Mouse (Mus musculus) small intestine, adult 2 months (tissue): ENCODE results near the gene Lgals7. TPM values are rescaled to one million over a fixed set of nuclear protein-coding genes. Genes with fewer than 3 reads are reported as not detected.

Source experiments
- H3K27ac ChIP-seq: fragments of 200-500 bp; 2 replicates; pipeline ENCODE4 v1.5.1; 2012; ENCODE audit warnings: low read depth, low read length, control low read depth, inconsistent platforms; ENCODE audit not compliant: insufficient read depth
- H3K27me3 ChIP-seq: fragments of 200-500 bp; 2 replicates; pipeline ENCODE4 v1.6.1; 2012; ENCODE audit warnings: mild to moderate bottlenecking, moderate library complexity, low read length, inconsistent platforms; ENCODE audit not compliant: control insufficient read depth, insufficient read depth
- H3K36me3 ChIP-seq: fragments of 200-500 bp; 2 replicates; pipeline ENCODE4 v1.6.1; 2012; ENCODE audit warnings: mild to moderate bottlenecking, low read length, control low read depth, inconsistent platforms; ENCODE audit not compliant: control insufficient read depth, insufficient read depth
- H3K4me1 ChIP-seq: fragments of 200-500 bp; 2 replicates; pipeline ENCODE4 v1.6.1; 2012; ENCODE audit warnings: low read length, inconsistent platforms, mixed read lengths; ENCODE audit not compliant: control insufficient read depth, insufficient read depth, insufficient read length
- H3K4me3 ChIP-seq: fragments of 200-500 bp; 2 replicates; pipeline ENCODE4 v1.5.1; 2012; ENCODE audit warnings: low read depth, mild to moderate bottlenecking, control low read depth, inconsistent platforms, low read length, moderate library complexity
- CTCF ChIP-seq: fragments of 200-500 bp; IDR thresholded peaks from 2 replicates; pipeline ENCODE4 v1.5.1; 2012; ENCODE audit warnings: low read depth, mild to moderate bottlenecking, control low read depth, inconsistent platforms, low read length, moderate library complexity, mixed read lengths; ENCODE audit not compliant: insufficient replicate concordance, insufficient read length; ENCODE audit errors: extremely low read depth
- POLR2A ChIP-seq: fragments of 200-500 bp; IDR thresholded peaks from 2 replicates; pipeline ENCODE4 v1.6.1; 2012; ENCODE audit warnings: low read depth, mild to moderate bottlenecking, control low read depth, inconsistent platforms, low read length, moderate library complexity
- WGBS: fragments of 180-500 bp; shearing (Covaris S2); methylation state at CpG from one replicate; pipeline ENCODE4 v1.1.7; 2018; 5-methylcytosine and 5-hydroxymethylcytosine counted together
- polyA plus RNA-seq: library from polyadenylated mRNA; depleted of rRNA; stranded (reverse); fragments of >200 nt; gene quantifications from 2 replicates; pipeline ENCODE4 v1.2.3, GENCODE M21; 2012

Gene Lgals7
- polyA plus RNA-seq, 1 experiment = not detected

- Histone ChIP-seq H3K27me3 (no peaks in the 10 kb centered on the region), H3K27ac (peak overlapping the region; percentile 80), H3K4me1 (peaks cover 20% of the 10 kb centered on the region; the same call in 1 of the 2 replicates), H3K4me3 (no peak overlapping the region), H3K36me3 (no peaks in the 10 kb centered on the region)
- no peak for TF ChIP-seq POLR2A
- TF ChIP-seq CTCF = no peak
- WGBS = 42% methylated on average over 4 of the region's 4 CpGs
Observed at GRCm38 (mm10) chr7:28850642-28851041, 13.0 kb upstream of the Lgals7 start.

- 91% methylated on average over 2 of the region's 2 CpGs for WGBS
- no peak for TF ChIP-seq CTCF
- TF ChIP-seq POLR2A = no peak
- H3K4me3 ChIP-seq = no peak overlapping the region
- H3K36me3 ChIP-seq = no peaks in the 10 kb centered on the region
- H3K27me3 ChIP-seq = no peaks in the 10 kb centered on the region
- no peak overlapping the region for H3K27ac ChIP-seq
- H3K4me1 ChIP-seq = peaks cover 5% of the 10 kb centered on the region
Observed at GRCm38 (mm10) chr7:28859953-28860352, 3.7 kb upstream of the Lgals7 start.

- Histone ChIP-seq H3K36me3 (no peaks in the 10 kb centered on the region), H3K4me3 (no peak overlapping the region), H3K27ac (no peak overlapping the region), H3K27me3 (no peaks in the 10 kb centered on the region), H3K4me1 (peaks cover 10% of the 10 kb centered on the region)
- WGBS = 91% methylated on average over 6 of the region's 6 CpGs
- TF ChIP-seq POLR2A = no peak
- TF ChIP-seq CTCF = peak; percentile 43; the same call in 1 of the 2 replicates
Observed at GRCm38 (mm10) chr7:28860898-28861297, 2.8 kb upstream of the Lgals7 start.

GRCm38 (mm10) chr7:28862817-28863499 lies 695 bp upstream of the Lgals7 start:
- 60% methylated on average over 15 of the region's 15 CpGs for WGBS
- Histone ChIP-seq H3K4me3 (0 out of 2 replicates have a peak overlapping the region, but pooled peaks have one; percentile 21), H3K27me3 (no peaks in the 10 kb centered on the region), H3K36me3 (no peaks in the 10 kb centered on the region), H3K27ac (no peak overlapping the region), H3K4me1 (peaks cover 19% of the 10 kb centered on the region)
- TF ChIP-seq CTCF (no peak), POLR2A (no peak)

- H3K27me3 ChIP-seq = no peaks in the 10 kb centered on the region
- no peaks in the 10 kb centered on the region for H3K36me3 ChIP-seq
- no peak overlapping the region for H3K4me3 ChIP-seq
- 65% methylated on average over 9 of the region's 9 CpGs for WGBS
- H3K27ac ChIP-seq = no peak overlapping the region
- peaks cover 19% of the 10 kb centered on the region for H3K4me1 ChIP-seq
- TF ChIP-seq CTCF = no peak
- TF ChIP-seq POLR2A = no peak
Observed at GRCm38 (mm10) chr7:28864288-28864750, 666 bp downstream of the Lgals7 start.

GRCm38 (mm10) chr7:28865481-28866300 lies 2.0 kb downstream of the Lgals7 start:
- Histone ChIP-seq H3K27ac (peak overlapping the region; percentile 15; the same call in 1 of the 2 replicates), H3K36me3 (no peaks in the 10 kb centered on the region), H3K4me1 (peaks cover 19% of the 10 kb centered on the region), H3K4me3 (peak overlapping the region; percentile 43), H3K27me3 (no peaks in the 10 kb centered on the region)
- WGBS = 35% methylated on average over 33 of the region's 33 CpGs
- TF ChIP-seq CTCF (peak; percentile 18; the same call in 1 of the 2 replicates), POLR2A (no peak; the same call in 1 of the 2 replicates)
